Comparison of ENCODE assay signal across 18 mouse cellular contexts in the genomic region with DNA sequence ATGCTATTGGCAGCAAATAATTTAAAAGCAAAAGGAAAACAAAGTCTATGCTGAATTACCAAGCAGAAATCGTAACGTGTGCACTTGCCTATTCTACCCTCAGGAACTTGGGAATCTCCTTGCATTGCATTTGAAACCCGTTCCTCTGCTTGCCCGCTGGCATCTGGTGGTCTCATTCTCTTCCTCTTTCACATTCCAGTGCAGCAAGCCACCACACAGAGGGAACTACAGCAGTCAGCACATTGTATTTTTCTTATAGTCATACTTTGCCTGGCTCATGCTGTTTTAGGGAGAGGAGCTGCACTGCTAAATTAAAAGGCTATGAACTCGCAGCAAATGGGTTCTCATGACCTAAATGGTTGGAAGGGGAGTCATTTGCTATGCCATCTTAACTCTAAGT.
A peak's percentile ranks its signal among the peaks of the same experiment; 100 is the strongest.
DNase-seq lines count a peak whose midpoint lies in the region; ATAC-seq and TF ChIP-seq lines count a peak whose summit lies in the region.
"Had no signal": no experiment of that assay in that cellular context is flagged by ENCODE, and none has a peak within 500 bp of the region (broad histone marks: within the 10 kb centered on the region; RNA-seq: fewer than 3 reads in every experiment).

No protein-coding gene starts in this region.

- TF ChIP-seq CTCF in midbrain, postnatal 0 days (IDR thresholded peaks at IDR 0.05) = no peak

- no peak overlapping the region for H3K4me3 ChIP-seq in midbrain, postnatal 0 days (ENCODE audit: low read depth, low read length)
- no peak overlapping the region for H3K4me3 ChIP-seq in midbrain, embryonic 13.5 days (replicated peaks)
- H3K4me3 ChIP-seq: embryonic facial prominence, embryonic 10.5 days; forebrain, embryonic 13.5 days; gastrocnemius, adult 2 months; heart, embryonic 13.5 days; intestine, embryonic 15.5 days had no signal

- no peak overlapping the region for H3K27ac ChIP-seq in midbrain, postnatal 0 days (ENCODE audit: low read depth, low read length)
- H3K27ac ChIP-seq in midbrain, embryonic 13.5 days = no peak overlapping the region
- H3K27ac ChIP-seq: embryonic facial prominence, embryonic 10.5 days; forebrain, embryonic 13.5 days; gastrocnemius, adult 2 months; heart, embryonic 13.5 days; intestine, embryonic 15.5 days had no signal

- no peaks in the 10 kb centered on the region for H3K9me3 ChIP-seq in midbrain, postnatal 0 days (ENCODE audit: low read length)
- H3K9me3 ChIP-seq in midbrain, embryonic 13.5 days = no peaks in the 10 kb centered on the region
- H3K9me3 ChIP-seq: embryonic facial prominence, embryonic 10.5 days; forebrain, embryonic 13.5 days; heart, embryonic 13.5 days; intestine, embryonic 15.5 days had no signal

- WGBS in midbrain, postnatal 0 days = 68% methylated on average over 5 of the region's 5 CpGs
- 77% methylated on average over 5 of the region's 5 CpGs for WGBS in midbrain, embryonic 13.5 days

- DNase-seq in midbrain, postnatal 0 days (ENCODE audit: low spot score) = peak; percentile 21
- DNase-seq in adrenal gland, postnatal 10 days = no peak
- DNase-seq in lung, postnatal 4 days = no peak
- DNase-seq: adrenal gland, adult 2 months; cerebellum, adult 18-20 months; cerebellum, adult 9-11 months; cerebellum, postnatal 36 days; gastrocnemius, adult 2 months; gastrocnemius, postnatal 25 days; heart, adult 11 months; heart, postnatal 36 days had no signal

- no peak overlapping the region for H3K9ac ChIP-seq in midbrain, postnatal 0 days (replicated peaks; ENCODE audit: low read length, poor library complexity, severe bottlenecking)
- H3K9ac ChIP-seq in midbrain, embryonic 13.5 days (replicated peaks) = no peak overlapping the region
- H3K9ac ChIP-seq: forebrain, embryonic 13.5 days; heart, embryonic 13.5 days; intestine, embryonic 15.5 days had no signal

- no peaks in the 10 kb centered on the region for H3K36me3 ChIP-seq in midbrain, postnatal 0 days (ENCODE audit: insufficient read depth, low read length)
- H3K36me3 ChIP-seq in midbrain, embryonic 13.5 days = no peaks in the 10 kb centered on the region
- H3K36me3 ChIP-seq: embryonic facial prominence, embryonic 10.5 days; heart, embryonic 13.5 days; intestine, embryonic 15.5 days had no signal

- H3K4me1 ChIP-seq in midbrain, postnatal 0 days (ENCODE audit: insufficient read depth, low read length) = no peaks in the 10 kb centered on the region
- H3K4me1 ChIP-seq in midbrain, embryonic 13.5 days (replicated peaks) = no peaks in the 10 kb centered on the region
- H3K4me1 ChIP-seq: embryonic facial prominence, embryonic 10.5 days; forebrain, embryonic 13.5 days; intestine, embryonic 15.5 days had no signal

- H3K27me3 ChIP-seq in midbrain, postnatal 0 days (ENCODE audit: insufficient read depth, low read length) = no peaks in the 10 kb centered on the region
- H3K27me3 ChIP-seq in midbrain, embryonic 13.5 days = no peaks in the 10 kb centered on the region
- H3K27me3 ChIP-seq: forebrain, embryonic 13.5 days; heart, embryonic 13.5 days; intestine, embryonic 15.5 days had no signal

- H3K4me2 ChIP-seq in midbrain, postnatal 0 days (ENCODE audit: low read depth, low read length, poor library complexity, severe bottlenecking) = no peak overlapping the region
- no peak overlapping the region for H3K4me2 ChIP-seq in midbrain, embryonic 13.5 days (replicated peaks)
- H3K4me2 ChIP-seq: forebrain, embryonic 13.5 days; heart, embryonic 13.5 days; intestine, embryonic 15.5 days had no signal

- ATAC-seq in midbrain, postnatal 0 days (ENCODE audit: low FRiP score) = no peak
- ATAC-seq in midbrain, embryonic 13.5 days = no peak
- 0 out of 2 replicates have a peak, but pooled peaks have one; percentile 52 for ATAC-seq in common myeloid progenitor, adult 5-6 weeks (replicated peaks; ENCODE audit: low read depth, poor library complexity, severe bottlenecking)
- ATAC-seq in megakaryocyte, adult 5-6 weeks (ENCODE audit: poor library complexity, severe bottlenecking) = peak; percentile 67
- ATAC-seq: forebrain, embryonic 13.5 days; intestine, embryonic 15.5 days had no signal

Comparison
In these comparisons a context has a peak if more than half of its experiments do, and no peak if none do; other contexts are left out.
1. ATAC-seq: peak in common myeloid progenitor, adult 5-6 weeks (single experiment) and megakaryocyte, adult 5-6 weeks (single experiment); none in midbrain, postnatal 0 days (single experiment) and midbrain, embryonic 13.5 days (single experiment).